Mouse (Mus musculus): ENCODE data around the gene Pxn.

Pxn gene

DNA sequence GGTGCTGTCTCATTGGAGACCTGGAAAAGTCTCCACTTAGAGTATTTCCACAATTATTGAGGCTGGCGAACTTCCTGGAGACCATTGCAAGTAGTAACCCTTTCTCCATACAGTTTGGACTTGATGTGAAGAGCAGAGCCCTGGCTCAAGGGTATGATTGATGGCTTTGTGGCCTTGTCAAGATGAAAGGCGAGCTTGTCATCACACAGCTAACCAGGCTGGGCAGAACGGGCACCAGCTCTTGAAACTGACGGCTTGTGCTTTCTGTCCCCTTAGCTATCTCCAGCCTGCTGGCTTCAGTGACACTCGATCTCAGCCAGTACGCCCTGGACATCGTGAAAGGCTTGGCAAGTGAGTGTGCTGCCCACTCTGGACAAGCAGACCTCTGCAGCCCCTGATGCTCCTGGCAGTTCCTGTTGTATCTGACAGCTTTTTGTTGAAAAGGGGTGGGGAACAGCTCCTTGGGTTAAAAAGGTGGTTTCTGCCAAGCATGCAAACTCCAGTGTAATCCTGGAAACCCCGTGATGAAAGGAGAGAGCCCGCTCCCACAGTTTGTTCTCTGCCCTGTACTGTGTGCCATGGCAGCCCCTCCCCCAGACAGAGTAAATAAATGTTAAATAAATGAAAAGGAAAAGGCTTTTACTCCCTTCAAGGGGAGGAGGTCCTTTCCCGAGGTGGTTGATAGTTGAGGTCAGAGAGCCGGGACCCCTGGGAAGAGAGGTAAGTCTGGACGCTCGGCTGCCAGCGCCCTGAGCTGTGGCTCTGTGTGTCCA lies 73.9 kb downstream of the Pxn start:
- DNase-seq (ENCODE audit: low spot score in 2 of 2): no peak

DNA sequence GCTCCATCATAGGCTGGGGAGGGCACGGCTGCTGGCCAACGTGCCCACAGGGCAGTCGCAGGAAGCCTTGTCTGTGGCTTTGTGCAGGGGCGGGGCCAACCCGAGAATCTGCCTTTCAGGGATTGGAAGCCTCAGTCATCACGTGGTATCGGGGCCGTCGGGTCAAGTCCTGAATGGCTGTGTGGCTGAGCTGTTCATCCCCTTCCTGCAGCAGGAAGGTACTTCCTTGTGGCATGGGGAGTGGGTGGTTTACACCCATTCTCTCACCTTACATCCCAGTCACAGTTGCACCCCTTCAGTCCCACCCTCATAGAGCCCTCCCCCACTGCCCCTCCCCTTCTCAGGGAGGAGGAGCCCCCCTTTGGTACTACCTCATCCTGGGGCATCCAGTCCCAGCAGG lies 75.2 kb downstream of the Pxn start:
- DNase-seq (ENCODE audit: low spot score in 2 of 2): no peak

DNA sequence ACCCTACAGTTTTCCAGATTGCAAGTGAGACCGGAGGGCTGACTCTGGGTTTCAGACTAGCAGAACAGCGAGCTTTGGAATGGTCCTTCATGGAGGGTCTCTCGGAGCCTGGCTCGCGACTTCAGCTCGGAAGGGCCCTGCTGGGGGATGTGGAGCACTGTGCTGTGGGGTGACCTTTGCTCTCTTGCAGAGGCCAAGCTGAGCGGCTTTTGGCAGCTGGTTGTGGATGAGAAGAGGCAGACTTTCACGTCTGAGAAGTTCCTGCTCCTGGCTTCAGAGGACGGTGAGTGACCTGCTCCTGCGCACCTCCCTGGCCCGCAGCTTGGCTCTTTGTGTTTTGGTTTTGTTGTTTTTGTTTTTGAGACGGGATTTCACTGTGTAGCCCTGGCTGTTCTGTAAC lies 79.1 kb downstream of the Pxn start:
- no peak for DNase-seq (ENCODE audit: low spot score in 2 of 2)

DNA sequence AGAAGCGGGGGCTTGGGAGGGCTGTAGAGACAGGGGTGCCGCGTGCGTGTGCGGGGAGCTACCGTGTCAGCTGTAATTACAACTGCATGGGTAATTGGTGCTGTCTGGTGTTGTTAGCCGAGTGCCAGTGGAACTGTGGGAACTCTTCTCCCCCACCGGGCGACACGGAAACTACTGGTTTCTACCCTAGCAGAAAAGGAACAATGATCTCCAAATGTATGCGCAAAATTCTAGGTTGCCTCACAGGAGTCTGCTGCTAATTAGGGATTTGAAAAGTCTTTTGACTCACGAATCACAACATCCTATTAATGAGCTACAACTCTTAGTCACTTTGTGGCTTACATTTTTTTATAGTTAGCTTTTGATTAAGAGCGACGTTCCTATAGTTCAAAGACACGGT lies 79.7 kb downstream of the Pxn start:
- DNase-seq (ENCODE audit: low spot score in 2 of 2): peak; percentile 22 to 34

DNA sequence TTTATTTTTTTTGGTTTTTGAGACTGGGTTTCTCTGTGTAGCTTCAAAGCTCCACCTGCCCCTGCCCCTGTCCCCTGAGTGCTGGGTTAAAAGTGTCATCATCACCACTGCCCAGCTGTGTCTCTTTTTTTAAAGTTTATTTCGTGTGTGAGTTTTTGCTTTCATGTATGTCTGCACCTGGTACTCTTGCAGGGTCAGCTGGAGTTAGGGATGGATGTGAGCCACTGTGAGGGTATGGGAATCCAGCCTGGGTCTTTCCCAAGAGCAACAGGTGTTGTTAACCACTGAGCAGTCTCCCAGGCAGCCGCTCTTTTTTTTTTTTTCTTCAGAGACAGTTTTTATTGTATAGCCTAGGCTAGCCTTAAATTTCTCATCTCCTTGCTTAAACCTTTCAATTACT lies 80.3 kb downstream of the Pxn start:
- DNase-seq (ENCODE audit: low spot score in 2 of 2): no peak

DNA sequence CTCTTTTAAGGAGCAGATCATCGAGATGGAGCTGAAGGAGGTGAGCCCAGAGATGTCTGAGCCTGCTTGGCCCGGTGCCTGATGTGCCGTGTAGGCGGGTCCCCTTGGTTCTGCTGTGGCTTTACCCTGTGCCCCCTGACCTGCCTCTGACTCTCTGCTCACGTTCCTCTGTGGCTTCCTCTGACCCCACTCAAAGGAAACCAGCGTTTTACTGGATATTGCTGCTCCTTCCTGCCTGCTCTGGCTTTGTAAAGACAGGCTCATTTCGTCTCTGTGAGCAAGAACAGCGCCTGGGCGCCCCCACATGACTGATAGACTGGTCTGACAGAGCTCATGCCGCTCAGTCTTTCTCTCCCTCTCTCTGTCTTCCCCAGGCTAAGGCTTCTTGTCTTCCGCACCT lies 84.6 kb downstream of the Pxn start:
- DNase-seq (ENCODE audit: low spot score in 2 of 2): no peak

DNA sequence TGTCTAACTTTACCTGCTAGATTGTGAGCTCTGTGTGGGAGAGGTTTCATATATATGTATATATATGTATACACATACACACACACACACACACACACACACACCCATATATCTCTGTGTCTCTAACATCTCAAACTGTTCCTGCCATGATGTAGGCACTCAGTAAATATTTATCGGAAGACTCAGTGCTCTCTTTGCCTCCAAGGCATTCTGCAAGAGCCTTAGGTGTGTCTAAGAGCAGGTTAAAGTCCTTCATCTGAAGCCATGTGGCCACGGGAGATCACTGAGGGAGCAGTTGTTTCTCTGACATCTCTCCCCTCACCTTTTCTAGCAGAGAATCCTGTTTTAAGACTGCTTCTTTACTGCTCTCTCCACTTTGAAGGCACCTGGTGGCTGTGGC lies 85.0 kb downstream of the Pxn start:
- no peak for DNase-seq (ENCODE audit: low spot score in 2 of 2)

DNA sequence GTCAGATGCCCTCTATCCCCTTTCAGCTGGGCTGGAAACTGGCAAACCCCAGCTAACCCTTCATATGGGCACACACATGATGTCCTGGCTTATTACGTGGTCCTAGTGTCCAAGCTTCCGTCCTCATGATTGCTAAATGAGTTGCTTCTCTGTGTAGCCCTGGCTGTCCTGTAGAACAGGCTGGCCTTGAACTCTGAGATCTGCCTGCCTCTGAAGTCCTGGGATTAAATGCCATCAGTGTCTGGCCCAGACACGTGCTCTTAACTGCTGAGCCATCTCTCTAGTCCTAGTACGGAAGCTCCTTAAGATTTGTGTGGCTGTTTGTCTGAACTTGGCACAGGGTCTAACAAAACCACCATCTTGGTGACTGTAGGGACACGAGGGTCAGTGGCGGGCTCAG lies 97.1 kb downstream of the Pxn start:
- DNase-seq (ENCODE audit: low spot score in 2 of 2): no peak
